Mouse (Mus musculus): ENCODE results near the gene Zfp706. TPM values are rescaled to one million over a fixed set of nuclear protein-coding genes. Genes with fewer than 3 reads are reported as not detected.

Gene Zfp706
- 199 TPM for polyA plus RNA-seq (2012; fragmentation: generic; extraction: Trizol)

DNA sequence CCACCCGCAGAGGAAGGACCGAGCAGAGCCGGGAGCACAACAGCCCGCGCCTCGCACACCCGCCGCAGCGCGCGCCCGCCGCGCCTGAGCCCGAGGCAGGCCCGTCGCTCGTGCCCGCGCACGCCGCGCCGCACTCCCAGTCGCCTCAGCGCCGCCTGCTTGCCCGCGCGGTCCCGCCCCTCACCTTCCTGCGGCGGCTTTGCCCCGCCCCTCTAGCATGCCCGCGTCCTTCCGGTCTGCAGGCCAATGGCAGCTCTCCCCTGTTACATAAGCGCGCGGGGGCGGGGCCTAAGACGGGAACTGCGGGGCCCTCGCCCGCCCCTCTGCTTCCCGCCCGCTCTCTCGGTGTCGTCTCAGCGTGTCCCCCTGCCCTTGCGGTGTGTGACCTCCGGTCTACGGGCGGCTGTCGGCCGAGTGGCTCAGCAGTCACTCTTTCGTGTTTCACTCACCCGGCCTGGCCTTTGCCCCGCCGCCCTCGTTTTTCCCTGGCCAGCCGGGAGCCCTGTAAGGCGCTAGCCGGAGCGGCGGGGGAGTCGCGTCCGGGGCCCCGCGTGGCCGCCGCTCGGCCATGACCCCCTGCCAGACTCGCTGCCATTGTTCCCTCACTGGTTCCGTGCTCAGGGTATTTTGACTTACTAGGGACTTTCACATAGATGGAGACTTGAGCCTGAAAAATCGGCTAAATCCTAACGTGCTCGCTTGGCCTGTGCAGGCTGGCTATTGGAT, at the start of gene Zfp706:
Zfp706 (minus strand) TSS at position 541 of the 726 bp plus-strand sequence.
- peaks cover 46% of the 10 kb centered on the region for H3K79me2 ChIP-seq (ENCODE audit: control insufficient read depth, insufficient read depth)
- TF ChIP-seq POLR2A (IDR thresholded peaks at IDR 0.05; ENCODE audit: insufficient read length, low read depth) (peak; percentile 93), POLR2AphosphoS2 (IDR thresholded peaks at IDR 0.05; ENCODE audit: insufficient read length, low read depth) (peak; percentile 96), E2F4 (IDR thresholded peaks at IDR 0.05; ENCODE audit: insufficient read depth) (peak; percentile 63), TCF3 (IDR thresholded peaks at IDR 0.05; ENCODE audit: insufficient read length, low read depth) (no peak), SRF (IDR thresholded peaks at IDR 0.05; ENCODE audit: control insufficient read depth, insufficient read length, low read depth) (no peak), MAX (IDR thresholded peaks at IDR 0.05; ENCODE audit: low read depth) (no peak), REST (IDR thresholded peaks at IDR 0.05; ENCODE audit: insufficient read depth, insufficient read length) (peak; percentile 10), MYOD1 (IDR thresholded peaks at IDR 0.05; ENCODE audit: control insufficient read depth in 1 of 3, insufficient read length in 2 of 3, low read depth in 2 of 3) (peak in 1 of 3 experiments; percentile 66), MYOG (IDR thresholded peaks at IDR 0.05; ENCODE audit: control insufficient read depth in 1 of 3, insufficient read depth in 1 of 3, insufficient read length in 2 of 3, low read depth in 2 of 3) (peak in 1 of 3 experiments; percentile 23), CEBPB (IDR thresholded peaks at IDR 0.05; ENCODE audit: insufficient read depth, poor library complexity, severe bottlenecking) (0 out of 2 replicates have a peak, but pooled peaks have one; percentile 16)
- H3K4me3 ChIP-seq: peak within 1 kb of the TSS; percentile 55
- peak within 1 kb of the TSS; percentile 88 for H3ac ChIP-seq (ENCODE audit: control insufficient read depth, insufficient read length)
- peaks cover 16% of the 10 kb centered on the region for H3K36me3 ChIP-seq (ENCODE audit: control insufficient read depth, insufficient read depth)
- peak within 1 kb of the TSS; percentile 99 for H3K4me2 ChIP-seq (ENCODE audit: low read depth)
- H3K27me3 ChIP-seq (ENCODE audit: control insufficient read depth, insufficient read depth, insufficient read length): no peaks in the 10 kb centered on the region

DNA sequence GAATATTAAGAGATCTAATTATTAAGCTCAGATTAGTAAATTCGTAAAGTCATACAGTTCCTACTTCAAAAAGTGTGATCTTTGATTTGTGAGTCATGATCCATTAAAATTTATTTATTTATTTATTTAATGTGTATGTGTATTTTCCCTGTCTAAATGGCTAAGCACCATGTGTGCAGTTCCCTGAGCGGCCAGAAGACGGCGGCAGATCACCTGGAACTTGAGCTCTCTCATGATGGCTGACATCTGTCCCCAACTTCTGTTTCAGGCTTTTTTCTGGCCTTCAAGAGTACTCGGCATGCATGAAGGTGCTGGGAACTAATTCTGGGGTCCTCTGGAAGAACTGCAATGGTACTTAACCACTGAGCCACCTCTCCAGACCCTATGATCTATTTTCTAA, 47.0 kb upstream of the Zfp706 start:
- Histone ChIP-seq H3K79me2 (ENCODE audit: control insufficient read depth, insufficient read depth) (no peaks in the 10 kb centered on the region), H3ac (ENCODE audit: control insufficient read depth, insufficient read length) (no peak overlapping the region), H3K36me3 (ENCODE audit: control insufficient read depth, insufficient read depth) (no peaks in the 10 kb centered on the region), H3K4me3 (no peak overlapping the region), H3K27me3 (ENCODE audit: control insufficient read depth, insufficient read depth, insufficient read length) (no peaks in the 10 kb centered on the region), H3K4me2 (ENCODE audit: low read depth) (no peak overlapping the region)
- TF ChIP-seq MYOD1 (IDR thresholded peaks at IDR 0.05; ENCODE audit: control insufficient read depth in 1 of 3, insufficient read length in 2 of 3, low read depth in 2 of 3) (no peak), TCF12 (IDR thresholded peaks at IDR 0.05; ENCODE audit: insufficient read depth, poor library complexity, severe bottlenecking) (no peak), E2F4 (IDR thresholded peaks at IDR 0.05; ENCODE audit: insufficient read depth) (no peak), USF1 (IDR thresholded peaks at IDR 0.05; ENCODE audit: low read depth) (no peak), CEBPB (IDR thresholded peaks at IDR 0.05; ENCODE audit: insufficient read depth, poor library complexity, severe bottlenecking) (no peak)

DNA sequence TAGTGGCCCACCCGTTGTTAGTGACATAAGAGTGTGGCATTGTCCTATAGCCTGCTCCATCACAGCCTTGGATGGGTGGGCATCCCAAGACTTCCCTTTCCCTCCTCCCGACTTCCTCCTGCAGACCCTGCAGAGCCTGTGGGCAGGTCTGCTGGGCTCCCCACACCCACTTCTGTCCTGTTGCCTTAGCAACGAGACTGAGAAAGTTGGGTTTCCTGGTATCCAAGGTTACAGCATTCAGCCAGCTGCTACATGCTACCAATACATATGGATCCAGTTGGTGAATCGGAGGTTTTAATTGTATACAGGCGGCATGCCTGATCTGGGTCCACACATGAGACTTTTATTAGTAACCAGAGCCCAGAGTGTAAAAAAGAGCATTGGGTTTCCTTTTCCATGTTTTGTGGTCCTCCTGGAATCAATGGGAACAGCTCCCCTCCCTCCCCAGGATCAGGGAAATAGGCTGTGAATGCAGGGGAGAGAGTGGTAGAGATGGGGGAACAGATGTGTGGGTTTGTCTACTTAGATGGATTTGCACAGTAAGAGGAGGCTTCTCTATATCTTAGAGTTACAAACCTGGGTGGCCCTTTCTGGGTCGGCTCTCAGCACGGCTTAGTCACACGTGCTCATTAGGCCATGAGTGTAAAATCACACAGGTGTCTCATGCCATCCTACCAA, 45.7 kb upstream of the Zfp706 start:
- H3K4me3 ChIP-seq: no peak overlapping the region
- no peak overlapping the region for H3K4me2 ChIP-seq (ENCODE audit: low read depth)
- TF ChIP-seq SRF (IDR thresholded peaks at IDR 0.05; ENCODE audit: control insufficient read depth, insufficient read length, low read depth) (no peak), MYOG (IDR thresholded peaks at IDR 0.05; ENCODE audit: control insufficient read depth in 1 of 3, insufficient read depth in 1 of 3, insufficient read length in 2 of 3, low read depth in 2 of 3) (no peak), POLR2A (IDR thresholded peaks at IDR 0.05; ENCODE audit: insufficient read length, low read depth) (no peak), USF1 (IDR thresholded peaks at IDR 0.05; ENCODE audit: low read depth) (no peak)
- H3K27me3 ChIP-seq (ENCODE audit: control insufficient read depth, insufficient read depth, insufficient read length): no peaks in the 10 kb centered on the region
- H3ac ChIP-seq (ENCODE audit: control insufficient read depth, insufficient read length): no peak overlapping the region
- H3K79me2 ChIP-seq (ENCODE audit: control insufficient read depth, insufficient read depth): no peaks in the 10 kb centered on the region
- H3K36me3 ChIP-seq (ENCODE audit: control insufficient read depth, insufficient read depth): no peaks in the 10 kb centered on the region

DNA sequence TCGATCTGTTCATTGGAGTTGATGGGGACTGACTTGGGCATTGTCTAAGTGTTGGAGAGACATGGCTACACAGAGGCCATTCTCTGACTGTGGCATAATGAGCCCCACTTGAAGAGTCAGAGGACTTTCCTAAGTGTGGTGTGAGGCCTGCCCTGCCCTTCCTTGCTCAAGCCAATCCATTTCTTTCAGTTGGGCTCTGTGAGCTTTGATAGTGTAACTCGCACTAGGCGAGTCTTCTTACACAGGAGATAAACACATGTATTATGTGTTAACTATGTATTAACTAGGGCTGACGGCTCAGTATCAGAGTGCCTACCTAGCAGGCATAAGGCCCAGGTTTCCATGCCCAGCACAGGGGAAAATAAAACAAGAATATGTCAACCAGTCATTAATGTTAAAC, 39.8 kb upstream of the Zfp706 start:
- Histone ChIP-seq H3K36me3 (ENCODE audit: control insufficient read depth, insufficient read depth) (no peaks in the 10 kb centered on the region), H3K27me3 (ENCODE audit: control insufficient read depth, insufficient read depth, insufficient read length) (no peaks in the 10 kb centered on the region), H3K4me2 (ENCODE audit: low read depth) (no peak overlapping the region), H3K79me2 (ENCODE audit: control insufficient read depth, insufficient read depth) (no peaks in the 10 kb centered on the region), H3ac (ENCODE audit: control insufficient read depth, insufficient read length) (no peak overlapping the region), H3K4me3 (no peak overlapping the region)
- TF ChIP-seq CEBPB (IDR thresholded peaks at IDR 0.05; ENCODE audit: insufficient read depth, poor library complexity, severe bottlenecking) (no peak), POLR2AphosphoS2 (IDR thresholded peaks at IDR 0.05; ENCODE audit: insufficient read length, low read depth) (no peak), MAX (IDR thresholded peaks at IDR 0.05; ENCODE audit: low read depth) (no peak), MYOG (IDR thresholded peaks at IDR 0.05; ENCODE audit: control insufficient read depth in 1 of 3, insufficient read depth in 1 of 3, insufficient read length in 2 of 3, low read depth in 2 of 3) (no peak), POLR2A (IDR thresholded peaks at IDR 0.05; ENCODE audit: insufficient read length, low read depth) (no peak), E2F4 (IDR thresholded peaks at IDR 0.05; ENCODE audit: insufficient read depth) (no peak), MYOD1 (IDR thresholded peaks at IDR 0.05; ENCODE audit: control insufficient read depth in 1 of 3, insufficient read length in 2 of 3, low read depth in 2 of 3) (no peak), TCF12 (IDR thresholded peaks at IDR 0.05; ENCODE audit: insufficient read depth, poor library complexity, severe bottlenecking) (no peak), REST (IDR thresholded peaks at IDR 0.05; ENCODE audit: insufficient read depth, insufficient read length) (no peak), SRF (IDR thresholded peaks at IDR 0.05; ENCODE audit: control insufficient read depth, insufficient read length, low read depth) (no peak), USF1 (IDR thresholded peaks at IDR 0.05; ENCODE audit: low read depth) (no peak), TCF3 (IDR thresholded peaks at IDR 0.05; ENCODE audit: insufficient read length, low read depth) (no peak)

DNA sequence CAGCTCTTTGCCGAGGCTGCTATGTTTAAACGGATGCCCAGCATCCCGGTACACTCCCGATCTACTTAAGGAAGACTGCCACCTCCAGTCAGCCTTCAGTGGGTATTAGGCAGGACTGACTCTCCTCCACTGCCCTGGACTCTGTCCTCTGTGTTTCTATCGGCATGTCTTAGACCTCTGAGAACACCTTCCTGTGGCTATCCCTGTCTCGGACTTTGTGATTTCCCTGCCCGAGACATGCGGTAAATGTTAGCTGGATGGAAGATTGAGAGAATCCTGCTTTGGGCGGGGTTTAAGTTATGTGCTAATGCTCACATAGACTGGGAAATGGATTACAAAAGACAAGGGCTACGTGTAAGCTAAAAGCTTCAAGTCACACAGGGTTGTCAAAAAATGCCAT, 39.0 kb upstream of the Zfp706 start:
- H3K4me3 ChIP-seq: no peak overlapping the region
- TF ChIP-seq REST (IDR thresholded peaks at IDR 0.05; ENCODE audit: insufficient read depth, insufficient read length): no peak
- TF ChIP-seq MYOD1 (IDR thresholded peaks at IDR 0.05; ENCODE audit: control insufficient read depth in 1 of 3, insufficient read length in 2 of 3, low read depth in 2 of 3): no peak
- TF ChIP-seq POLR2AphosphoS2 (IDR thresholded peaks at IDR 0.05; ENCODE audit: insufficient read length, low read depth): no peak
- TF ChIP-seq POLR2A (IDR thresholded peaks at IDR 0.05; ENCODE audit: insufficient read length, low read depth): no peak
- TF ChIP-seq USF1 (IDR thresholded peaks at IDR 0.05; ENCODE audit: low read depth): no peak
- TF ChIP-seq TCF12 (IDR thresholded peaks at IDR 0.05; ENCODE audit: insufficient read depth, poor library complexity, severe bottlenecking): no peak
- no peak for TF ChIP-seq TCF3 (IDR thresholded peaks at IDR 0.05; ENCODE audit: insufficient read length, low read depth)
- no peak for TF ChIP-seq MAX (IDR thresholded peaks at IDR 0.05; ENCODE audit: low read depth)
- no peak for TF ChIP-seq MYOG (IDR thresholded peaks at IDR 0.05; ENCODE audit: control insufficient read depth in 1 of 3, insufficient read depth in 1 of 3, insufficient read length in 2 of 3, low read depth in 2 of 3)
- no peak for TF ChIP-seq E2F4 (IDR thresholded peaks at IDR 0.05; ENCODE audit: insufficient read depth)
- no peaks in the 10 kb centered on the region for H3K27me3 ChIP-seq (ENCODE audit: control insufficient read depth, insufficient read depth, insufficient read length)
- no peak overlapping the region for H3K4me2 ChIP-seq (ENCODE audit: low read depth)
- H3K36me3 ChIP-seq (ENCODE audit: control insufficient read depth, insufficient read depth): no peaks in the 10 kb centered on the region
- H3ac ChIP-seq (ENCODE audit: control insufficient read depth, insufficient read length): no peak overlapping the region
- no peaks in the 10 kb centered on the region for H3K79me2 ChIP-seq (ENCODE audit: control insufficient read depth, insufficient read depth)

Measured in myocyte (in vitro differentiated cells).